Mouse (Mus musculus): ENCODE data around the gene Dock4.

The Dock4 gene

GRCm38 (mm10) chr12:40459673-40460265, 14.0 kb downstream of the Dock4 start:
- no peak for DNase-seq (ENCODE audit: extremely low read depth, low read depth, low spot score)

DNA sequence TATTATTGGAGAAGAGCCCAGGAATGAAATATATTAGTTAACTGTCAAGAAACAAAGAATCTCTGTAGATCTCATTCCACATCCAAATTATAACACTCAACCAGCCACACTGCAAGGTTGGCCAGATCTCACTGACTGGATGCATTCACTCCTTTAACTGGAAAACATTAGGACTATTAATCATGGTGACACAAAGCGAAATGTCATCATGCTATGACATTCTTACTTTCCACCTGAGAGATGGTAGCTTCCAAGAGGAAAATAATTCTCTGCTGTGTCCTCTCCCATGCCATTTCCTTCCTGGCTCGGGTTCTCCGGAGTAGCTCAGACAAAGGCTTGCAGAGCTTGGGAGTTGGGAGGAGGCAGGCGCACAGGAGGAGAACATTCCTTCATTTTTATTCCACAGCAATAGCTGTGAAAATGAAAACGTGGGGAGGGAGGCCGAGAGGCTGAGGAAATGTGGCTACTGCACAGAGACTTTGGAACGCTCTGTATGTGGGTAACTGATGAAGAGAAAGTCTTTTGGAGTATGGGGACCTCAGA, 17.0 kb downstream of the Dock4 start:
- DNase-seq (ENCODE audit: extremely low read depth, low read depth, low spot score), result no peak

GRCm38 (mm10) chr12:40463828-40464227, 18.1 kb downstream of the Dock4 start:
- no peak for DNase-seq (ENCODE audit: extremely low read depth, low read depth, low spot score)

DNA sequence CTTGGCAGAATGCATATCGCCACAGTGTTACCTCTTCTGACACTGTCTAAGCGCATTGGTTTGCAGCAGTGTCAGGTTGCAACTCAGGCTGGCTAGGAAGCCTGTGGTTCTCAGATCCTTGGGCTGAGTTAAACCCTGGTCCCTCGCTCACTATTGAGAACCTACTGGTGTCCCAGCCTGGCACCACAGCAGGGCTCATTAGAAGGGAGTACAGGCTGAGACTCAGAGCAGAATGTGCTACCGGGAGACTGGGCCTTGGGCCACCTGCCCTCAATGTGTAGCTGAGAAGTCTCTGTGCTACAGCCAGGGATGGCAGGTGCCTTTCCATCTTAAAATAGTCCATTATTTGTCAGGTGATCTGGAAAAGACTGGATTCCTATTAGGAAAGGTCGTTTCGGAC, 18.5 kb downstream of the Dock4 start:
- DNase-seq (ENCODE audit: extremely low read depth, low read depth, low spot score), result no peak

DNA sequence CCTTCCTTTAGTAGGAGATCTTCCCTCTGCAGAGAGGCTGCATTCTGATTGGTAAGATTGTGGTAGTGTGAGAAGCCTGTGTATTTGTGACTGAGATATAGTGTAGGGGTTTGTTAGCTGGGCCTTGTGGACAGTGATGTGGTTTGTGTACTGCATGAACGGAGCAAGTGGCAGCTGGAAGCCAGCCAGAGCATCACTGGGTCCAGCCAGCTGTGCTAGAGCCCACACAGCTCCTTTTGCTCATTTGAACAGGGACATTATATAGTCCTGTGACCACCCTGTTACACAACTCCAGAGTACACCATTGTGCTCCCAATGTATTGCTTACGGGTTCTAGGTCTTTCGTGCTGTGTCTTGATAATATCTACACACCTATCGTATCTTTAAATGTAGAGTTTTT, 22.5 kb downstream of the Dock4 start:
- DNase-seq (ENCODE audit: extremely low read depth, low read depth, low spot score), result no peak

- no peak for DNase-seq (ENCODE audit: extremely low read depth, low read depth, low spot score)
Observed at GRCm38 (mm10) chr12:40469009-40469408, 23.3 kb downstream of the Dock4 start.

DNA sequence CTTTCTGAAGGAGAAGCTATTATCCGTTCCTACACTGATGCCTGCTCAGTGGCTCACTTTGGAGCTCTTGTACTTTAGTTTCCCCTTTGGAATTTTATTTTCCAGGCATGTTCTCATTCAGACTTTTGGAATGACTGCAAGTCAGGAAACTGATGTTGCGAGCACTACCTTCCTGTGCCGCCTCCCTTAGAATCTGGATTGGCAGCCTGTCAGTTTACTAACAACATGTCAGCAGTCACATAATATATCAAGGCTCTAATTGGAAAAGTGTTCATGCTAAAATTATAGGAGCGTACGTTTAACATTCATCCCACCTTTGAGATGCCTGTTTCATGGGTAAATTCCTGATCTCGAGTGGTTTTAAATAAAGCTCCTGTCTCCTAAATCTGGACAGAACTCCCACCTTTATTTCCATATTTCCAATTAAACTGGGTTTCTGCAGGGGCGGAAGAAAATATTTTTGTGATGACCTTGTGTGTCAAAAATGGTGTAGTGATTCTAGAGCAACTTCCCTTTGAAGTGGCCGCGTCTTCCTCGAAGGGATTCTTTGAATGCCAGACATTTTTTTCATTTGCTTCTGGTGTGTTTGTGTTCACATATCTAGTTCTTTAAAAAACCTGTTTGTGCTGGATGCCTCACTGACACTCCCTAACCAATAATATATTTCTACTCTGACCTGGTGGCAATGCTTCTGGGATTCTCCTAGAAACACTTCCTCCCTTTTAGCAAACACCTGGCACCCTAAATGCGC, 26.1 kb downstream of the Dock4 start:
- DNase-seq (ENCODE audit: extremely low read depth, low read depth, low spot score), result no peak

GRCm38 (mm10) chr12:40473709-40474108, 28.0 kb downstream of the Dock4 start:
- DNase-seq (ENCODE audit: extremely low read depth, low read depth, low spot score), result no peak

- no peak for DNase-seq (ENCODE audit: extremely low read depth, low read depth, low spot score)
Observed at GRCm38 (mm10) chr12:40477621-40478452, 32.1 kb downstream of the Dock4 start.

- no peak for DNase-seq (ENCODE audit: extremely low read depth, low read depth, low spot score)
Observed at GRCm38 (mm10) chr12:40484224-40484623, 38.5 kb downstream of the Dock4 start.

GRCm38 (mm10) chr12:40485210-40485609, 39.5 kb downstream of the Dock4 start:
- DNase-seq (ENCODE audit: extremely low read depth, low read depth, low spot score), result no peak

DNA sequence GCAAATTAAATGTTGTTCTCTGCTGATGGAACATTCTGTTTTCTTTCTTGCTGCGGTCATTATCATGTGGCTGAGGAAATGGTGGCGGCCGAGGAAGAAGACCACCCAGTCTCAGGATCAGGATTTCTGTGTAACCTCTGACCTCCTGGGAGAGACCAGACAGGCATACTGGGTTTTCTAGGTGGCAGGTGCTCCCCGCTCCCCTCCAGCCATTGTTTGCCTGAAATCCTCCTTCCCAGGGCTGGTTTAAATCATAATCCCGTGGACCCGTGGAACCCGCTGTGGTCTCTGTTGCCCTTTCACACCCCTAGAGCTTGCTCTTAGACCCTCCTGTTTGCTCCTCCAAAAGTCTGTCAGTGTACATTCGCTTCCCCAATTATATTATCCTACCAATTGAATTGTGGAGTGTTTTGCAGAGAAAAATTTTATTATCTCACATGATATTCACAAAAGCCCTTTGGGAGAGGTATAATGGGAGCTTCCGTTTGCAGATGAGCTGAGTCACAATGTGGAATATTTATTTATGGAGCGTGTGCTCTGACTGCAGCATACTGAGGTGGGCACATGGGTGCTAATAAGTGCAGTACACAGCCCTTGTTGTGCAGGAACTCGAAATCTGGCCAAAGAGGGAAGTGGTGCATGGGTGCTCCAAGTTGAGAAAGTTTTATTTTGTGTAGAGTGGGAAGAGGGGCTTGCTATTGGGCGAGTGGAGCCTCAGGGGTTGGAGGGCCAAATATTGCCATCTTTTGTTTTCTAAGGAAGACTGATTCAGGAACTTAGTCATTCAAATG, 40.5 kb downstream of the Dock4 start:
- no peak for DNase-seq (ENCODE audit: extremely low read depth, low read depth, low spot score)

DNA sequence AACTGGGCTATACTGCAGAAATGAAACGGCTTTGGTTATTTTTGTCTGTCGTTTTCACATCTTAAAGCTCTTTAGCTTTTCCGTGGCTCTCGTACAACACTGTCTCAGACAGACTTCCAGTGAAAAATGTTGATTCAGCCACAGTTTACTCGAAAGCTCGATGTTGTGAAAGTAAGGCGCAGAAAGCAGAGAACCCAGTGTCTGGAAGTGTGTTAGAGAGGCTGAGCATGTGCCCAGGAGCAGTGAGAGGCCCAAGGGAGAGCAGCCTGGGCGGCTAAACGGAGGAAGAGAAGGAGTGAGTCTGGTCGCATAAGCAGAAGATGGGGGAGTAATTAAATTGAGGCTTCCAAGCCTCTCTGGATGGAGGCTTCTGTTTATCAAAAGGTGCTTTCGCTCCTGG, 50.6 kb downstream of the Dock4 start:
- DNase-seq (ENCODE audit: extremely low read depth, low read depth, low spot score), result no peak

DNA sequence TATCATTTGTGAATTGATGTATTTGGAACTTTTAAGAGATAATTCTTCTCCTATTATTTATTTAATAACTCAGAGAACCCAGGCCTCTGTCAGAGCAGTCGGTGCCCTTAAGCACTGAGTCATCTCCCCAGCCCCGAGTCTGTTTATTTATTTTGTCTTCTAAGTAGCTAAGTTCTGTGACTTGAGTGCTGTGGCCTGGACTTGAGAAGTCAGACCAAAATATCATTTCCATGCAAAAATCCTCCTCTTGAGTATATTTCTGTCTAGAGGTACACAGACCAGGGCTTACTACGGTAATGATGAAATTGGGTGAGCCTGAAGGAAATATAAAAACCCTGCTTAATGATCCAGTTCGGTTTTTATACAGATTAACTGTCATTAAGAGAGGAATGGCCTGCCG, 52.1 kb downstream of the Dock4 start:
- no peak for DNase-seq (ENCODE audit: extremely low read depth, low read depth, low spot score)

DNA sequence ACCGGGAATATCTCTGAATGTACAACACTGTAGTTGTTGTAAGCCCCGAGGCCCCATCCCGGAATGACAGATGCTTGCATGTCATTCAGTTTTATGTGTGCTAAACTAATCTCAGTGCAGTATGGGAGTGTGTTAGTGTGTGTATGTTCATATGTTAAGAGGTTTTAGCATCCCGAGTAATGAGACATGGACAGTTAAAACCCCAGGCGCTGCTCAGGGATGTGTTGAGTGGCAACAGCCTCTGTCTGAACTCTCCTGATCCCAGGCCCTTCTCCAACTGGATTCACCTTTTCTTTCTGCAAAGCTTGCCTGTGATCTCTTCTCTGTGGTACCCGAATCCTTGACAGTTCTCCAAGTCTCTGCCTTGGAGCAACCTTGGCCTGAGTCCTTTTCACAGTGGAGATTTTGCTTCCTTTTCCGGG, 52.5 kb downstream of the Dock4 start:
- DNase-seq (ENCODE audit: extremely low read depth, low read depth, low spot score), result no peak

DNA sequence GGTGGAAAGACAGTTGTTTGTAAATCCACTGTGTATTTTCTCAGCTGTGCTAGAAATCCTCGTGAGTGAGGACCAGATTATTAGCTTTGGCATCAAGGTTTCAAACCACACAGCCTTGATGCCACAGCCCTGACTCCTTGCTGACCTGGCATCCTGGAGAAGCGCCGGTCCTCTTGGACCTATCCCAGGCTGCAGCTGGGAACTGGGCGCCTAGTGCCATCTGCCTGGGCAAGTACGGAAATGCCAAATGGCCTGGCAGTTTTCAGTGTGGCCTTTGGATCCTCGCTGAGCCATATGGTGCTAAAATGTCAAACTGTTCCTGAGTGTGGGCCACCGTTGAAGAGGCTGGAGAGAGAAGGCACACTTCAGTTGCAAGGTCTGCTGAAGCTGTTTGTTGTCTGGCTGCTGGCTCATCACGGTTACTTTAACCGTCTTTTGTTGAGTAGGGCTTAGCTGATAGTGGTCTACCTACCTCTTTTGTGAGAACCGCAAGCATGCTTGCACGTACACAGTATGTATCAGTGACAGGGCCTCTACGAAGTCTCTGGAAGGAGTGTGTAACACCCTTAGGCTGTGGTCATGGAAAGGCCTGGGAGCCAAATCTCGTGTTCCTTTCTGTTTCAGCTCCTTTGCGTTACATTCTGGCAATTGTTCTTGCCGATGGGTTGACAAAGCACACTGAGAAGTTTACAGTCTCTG, 53.3 kb downstream of the Dock4 start:
- DNase-seq (ENCODE audit: extremely low read depth, low read depth, low spot score), result no peak

DNA sequence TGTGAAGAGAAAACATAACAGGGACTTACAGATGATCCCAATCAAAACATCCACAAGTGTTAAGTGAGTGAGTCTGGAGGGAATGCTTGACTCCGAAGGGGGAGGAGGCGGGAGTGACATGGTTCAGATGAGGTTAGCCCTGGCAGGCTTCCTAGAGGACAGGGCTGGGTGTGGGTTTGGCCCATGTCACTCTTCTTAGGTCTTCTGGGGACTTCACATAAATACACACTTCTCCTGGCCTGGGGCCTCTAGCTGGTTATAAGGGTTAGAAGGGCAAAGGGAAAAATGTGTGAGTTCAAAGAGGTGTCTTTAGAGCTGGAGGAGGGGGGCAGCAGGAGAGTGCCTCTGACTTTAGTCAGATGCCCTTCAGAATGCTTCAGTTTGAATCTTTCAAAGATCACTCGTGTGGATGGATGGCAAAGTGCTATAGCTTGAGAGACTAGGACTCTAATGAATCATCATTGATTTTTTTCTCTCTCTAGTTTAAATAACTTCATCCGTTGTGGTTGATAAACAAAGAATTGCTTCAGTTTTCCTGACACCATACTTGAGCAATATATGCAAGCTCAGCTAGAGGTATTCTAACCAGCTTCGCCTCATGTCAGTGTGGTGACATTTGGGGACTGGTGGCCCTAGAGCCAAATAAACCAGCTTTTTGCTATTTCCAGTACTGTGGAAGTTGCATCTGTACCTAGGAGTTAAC, 54.0 kb downstream of the Dock4 start:
- DNase-seq (ENCODE audit: extremely low read depth, low read depth, low spot score), result no peak

- DNase-seq (ENCODE audit: extremely low read depth, low read depth, low spot score), result no peak
Observed at GRCm38 (mm10) chr12:40501141-40501540, 55.4 kb downstream of the Dock4 start.

- DNase-seq (ENCODE audit: extremely low read depth, low read depth, low spot score), result peak; percentile 10
Observed at GRCm38 (mm10) chr12:40503520-40503919, 57.8 kb downstream of the Dock4 start.

GRCm38 (mm10) chr12:40504687-40505086, 58.9 kb downstream of the Dock4 start:
- DNase-seq (ENCODE audit: extremely low read depth, low read depth, low spot score), result no peak

All from fat pad, adult 2 months (tissue).